24 mouse cellular contexts compared by ENCODE assay signal in the genomic region with DNA sequence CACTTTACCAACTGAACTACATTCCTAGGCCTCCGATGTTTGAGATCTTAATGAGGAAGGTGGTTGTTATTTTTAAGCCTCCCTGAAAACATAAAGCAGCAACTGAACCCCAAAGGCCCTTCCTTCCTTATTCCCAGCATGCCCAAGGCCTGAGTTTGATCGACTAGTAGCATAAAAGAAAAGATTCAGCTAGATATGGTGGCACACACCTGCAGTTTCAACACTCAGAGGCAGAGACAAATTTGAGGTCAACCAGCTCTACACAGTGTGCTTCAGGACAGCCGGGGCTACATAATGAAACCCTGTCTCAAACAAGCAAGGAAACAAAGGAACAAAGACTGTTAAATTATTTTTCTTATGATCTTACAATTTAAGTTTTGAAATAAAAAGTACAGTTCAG. TPM values are rescaled to one million over a fixed set of nuclear protein-coding genes. Genes with fewer than 3 reads are reported as not detected.
DNase-seq lines count a peak whose midpoint lies in the region.
"Had no signal": no experiment of that assay in that cellular context is flagged by ENCODE, and none has a peak within 500 bp of the region (broad histone marks: within the 10 kb centered on the region; RNA-seq: fewer than 3 reads in every experiment).

No protein-coding gene starts in this region.

- no peaks in the 10 kb centered on the region for H3K9me3 ChIP-seq in limb, embryonic 10.5 days (replicated peaks)
- H3K9me3 ChIP-seq: embryonic facial prominence, embryonic 12.5 days; embryonic facial prominence, embryonic 15.5 days; hindbrain, embryonic 12.5 days; hindbrain, embryonic 15.5 days had no signal

- H3K4me1 ChIP-seq in limb, embryonic 10.5 days: peaks cover 9% of the 10 kb centered on the region; the same call in 1 of the 2 replicates

- no peak overlapping the region for H3K4me3 ChIP-seq in limb, embryonic 10.5 days
- H3K4me3 ChIP-seq: embryonic facial prominence, embryonic 12.5 days; embryonic facial prominence, embryonic 15.5 days; gastrocnemius, adult 2 months; heart, adult 2 months; hindbrain, embryonic 12.5 days; hindbrain, embryonic 15.5 days had no signal

- peak; percentile 19 for DNase-seq in testis, postnatal 10 days (ENCODE audit: low spot score)
- DNase-seq in testis, postnatal 14 days (ENCODE audit: low spot score): no peak
- DNase-seq in thymus, postnatal 14 days: peak; percentile 55
- DNase-seq in thymus, postnatal 4 days: peak; percentile 46
- DNase-seq in ovary, adult 18-20 months (ENCODE audit: low spot score): no peak
- no peak for DNase-seq in limb, embryonic 10.5 days (ENCODE audit: low spot score)
- DNase-seq: adrenal gland, adult 2 months; adrenal gland, postnatal 14 days; B cell, adult 2 months; cerebellum, adult 11 months; cerebellum, adult 9-11 months; forebrain, postnatal 0 days; gastrocnemius, adult 2 months; gastrocnemius, postnatal 14 days; heart, adult 2 months had no signal

- H3K27ac ChIP-seq in limb, embryonic 10.5 days: no peak overlapping the region
- H3K27ac ChIP-seq: embryonic facial prominence, embryonic 12.5 days; embryonic facial prominence, embryonic 15.5 days; gastrocnemius, adult 2 months; heart, adult 2 months; hindbrain, embryonic 12.5 days; hindbrain, embryonic 15.5 days had no signal

- H3K36me3 ChIP-seq in limb, embryonic 10.5 days: no peaks in the 10 kb centered on the region
- H3K36me3 ChIP-seq: embryonic facial prominence, embryonic 12.5 days; embryonic facial prominence, embryonic 15.5 days; hindbrain, embryonic 12.5 days; hindbrain, embryonic 15.5 days had no signal

- WGBS in limb, embryonic 10.5 days: 86% methylated on average over 3 of the region's 3 CpGs

- no peaks in the 10 kb centered on the region for H3K27me3 ChIP-seq in limb, embryonic 10.5 days (ENCODE audit: low read depth, poor library complexity, severe bottlenecking)
- H3K27me3 ChIP-seq: embryonic facial prominence, embryonic 12.5 days; embryonic facial prominence, embryonic 15.5 days; hindbrain, embryonic 12.5 days; hindbrain, embryonic 15.5 days had no signal

RNA-seq across cellular contexts. Expression of gene Gm9857, which starts 23.5 kb away (rescaled TPM):
- not detected in 2 replicates for polyA plus RNA-seq in limb, embryonic 10.5 days (2016; fragmentation: Nextera tagmentation; extraction: Ambion mirVana)
- polyA plus RNA-seq: adrenal gland, adult 2 months; embryonic facial prominence, embryonic 12.5 days; forebrain, embryonic 11.5 days; forebrain, embryonic 14.5 days; forebrain, postnatal 0 days; heart, adult 2 months; heart, embryonic 11.5 days; heart, embryonic 14.5 days; heart, postnatal 0 days; hindbrain, embryonic 12.5 days; hindbrain, embryonic 15.5 days had no signal

RNA-seq across cellular contexts. Expression of gene Henmt1, which starts 24.1 kb away (rescaled TPM):
- 0.48 and 0.88 TPM in 2 replicates for polyA plus RNA-seq in limb, embryonic 10.5 days (2016; fragmentation: Nextera tagmentation; extraction: Ambion mirVana)
- polyA plus RNA-seq: adrenal gland, adult 2 months; heart, adult 2 months; heart, embryonic 14.5 days; heart, postnatal 0 days had no signal

RNA-seq across cellular contexts. Expression of gene Prpf38b, which starts 52.2 kb away (rescaled TPM):
- polyA plus RNA-seq in limb, embryonic 10.5 days (2016; fragmentation: Nextera tagmentation; extraction: Ambion mirVana): 69.9 and 72.6 TPM in 2 replicates

Comparison
In these comparisons a context has a peak if more than half of its experiments do, and no peak if none do; other contexts are left out.
1. DNase-seq: peak in testis, postnatal 10 days (single experiment), thymus, postnatal 14 days (single experiment) and thymus, postnatal 4 days (single experiment); none in testis, postnatal 14 days (single experiment), ovary, adult 18-20 months (single experiment) and limb, embryonic 10.5 days (single experiment).